In genomic region chr16:87699306-87699692, GRCm38 (mm10) we compare ENCODE assay signal across 8 mouse cellular contexts. TPM values are rescaled to one million over a fixed set of nuclear protein-coding genes. Genes with fewer than 3 reads are reported as not detected.
DNase-seq lines count a peak whose midpoint lies in the region; ATAC-seq lines count a peak whose summit lies in the region.

No protein-coding gene starts in this region.

- H3K9ac ChIP-seq in heart, embryonic 15.5 days: peak overlapping the region; percentile 93
- peak overlapping the region; percentile 94 for H3K9ac ChIP-seq in limb, embryonic 11.5 days (ENCODE audit: low read length)

- H3K4me3 ChIP-seq in heart, embryonic 10.5 days: peak overlapping the region; percentile 94
- H3K4me3 ChIP-seq in heart, embryonic 15.5 days: peak overlapping the region; percentile 93
- peak overlapping the region; percentile 75 for H3K4me3 ChIP-seq in limb, embryonic 11.5 days (ENCODE audit: low read depth, low read length)

- H3K4me1 ChIP-seq in heart, embryonic 10.5 days: peaks cover 50% of the 10 kb centered on the region
- peaks cover 36% of the 10 kb centered on the region for H3K4me1 ChIP-seq in heart, embryonic 15.5 days (replicated peaks)
- no peaks in the 10 kb centered on the region for H3K4me1 ChIP-seq in limb, embryonic 11.5 days (ENCODE audit: control insufficient read depth, insufficient read depth, low read length)

- WGBS in heart, embryonic 10.5 days: under 1% methylated on average over 20 of the region's 20 CpGs
- WGBS in heart, embryonic 15.5 days: under 1% methylated on average over 20 of the region's 20 CpGs
- WGBS in limb, embryonic 11.5 days: under 1% methylated on average over 20 of the region's 20 CpGs

- H3K27me3 ChIP-seq in heart, embryonic 10.5 days (ENCODE audit: insufficient read depth, poor library complexity, severe bottlenecking): peaks cover 10% of the 10 kb centered on the region; the same call in 1 of the 2 replicates
- no peaks in the 10 kb centered on the region for H3K27me3 ChIP-seq in heart, embryonic 15.5 days
- no peaks in the 10 kb centered on the region for H3K27me3 ChIP-seq in limb, embryonic 11.5 days (ENCODE audit: control insufficient read depth, insufficient read depth, low read length)

- ATAC-seq in heart, embryonic 15.5 days (replicated peaks; ENCODE audit: insufficient number of reproducible peaks, insufficient read depth, low FRiP score, low read depth): no peak
- ATAC-seq in limb, embryonic 11.5 days (ENCODE audit: insufficient number of reproducible peaks, low FRiP score, low TSS enrichment, low read depth): no peak

- DNase-seq in heart, embryonic 10.5 days (ENCODE audit: low spot score): no peak
- no peak for DNase-seq in heart, adult 11 months
- DNase-seq in CD8-positive naive resting alpha-beta T cell, adult 2 months (ENCODE audit: low read depth in 2 of 2, low spot score in 2 of 2): peak; percentile 41 to 43
- DNase-seq in c-Kit-positive CD71-positive TER-119-negative erythroid progenitor cells, embryonic 14.5 days (ENCODE audit: low read depth): peak; percentile 40
- peak; percentile 78 for DNase-seq in limb, embryonic 11.5 days (ENCODE audit: low spot score)
- peak; percentile 79 for DNase-seq in neural tube, embryonic 10.5 days (ENCODE audit: extremely low spot score, low spot score)
- no peak for DNase-seq in urinary bladder, postnatal 36 days (ENCODE audit: low spot score in 2 of 2)

- no peaks in the 10 kb centered on the region for H3K36me3 ChIP-seq in heart, embryonic 10.5 days
- no peaks in the 10 kb centered on the region for H3K36me3 ChIP-seq in heart, embryonic 15.5 days
- no peaks in the 10 kb centered on the region for H3K36me3 ChIP-seq in limb, embryonic 11.5 days (ENCODE audit: control insufficient read depth, insufficient read depth, low read length)

- peak overlapping the region; percentile 99 for H3K27ac ChIP-seq in heart, embryonic 10.5 days
- peak overlapping the region; percentile 93 for H3K27ac ChIP-seq in heart, embryonic 15.5 days
- peak overlapping the region; percentile 84 for H3K27ac ChIP-seq in limb, embryonic 11.5 days (replicated peaks; ENCODE audit: low read depth, low read length)

- H3K4me2 ChIP-seq in heart, embryonic 15.5 days: peak overlapping the region; percentile 71
- peak overlapping the region; percentile 77 for H3K4me2 ChIP-seq in limb, embryonic 11.5 days (ENCODE audit: low read depth, severe bottlenecking)

- H3K9me3 ChIP-seq in heart, embryonic 10.5 days: no peaks in the 10 kb centered on the region
- no peaks in the 10 kb centered on the region for H3K9me3 ChIP-seq in heart, embryonic 15.5 days (replicated peaks)
- H3K9me3 ChIP-seq in limb, embryonic 11.5 days (ENCODE audit: control insufficient read depth, low read length): no peaks in the 10 kb centered on the region

RNA-seq across cellular contexts. Expression of gene Bach1, which starts 0.6 kb away (rescaled TPM):
- polyA plus RNA-seq in heart, embryonic 10.5 days (2016; fragmentation: Nextera tagmentation; extraction: Ambion mirVana): 8.5 and 9.4 TPM in 2 replicates
- polyA plus RNA-seq in heart, embryonic 15.5 days (2015; fragmentation: Nextera tagmentation; extraction: Ambion mirVana): 8.1 and 10.2 TPM in 2 replicates
- polyA plus RNA-seq in limb, embryonic 11.5 days (2014; fragmentation: Nextera tagmentation; extraction: Ambion mirVana): 15.9 and 18.4 TPM in 2 replicates

Comparison
In these comparisons a context has a peak if more than half of its experiments do, and no peak if none do; other contexts are left out.
1. DNase-seq: peak in CD8-positive naive resting alpha-beta T cell, adult 2 months (2 of 2), c-Kit-positive CD71-positive TER-119-negative erythroid progenitor cells, embryonic 14.5 days (single experiment), limb, embryonic 11.5 days (single experiment) and neural tube, embryonic 10.5 days (single experiment); none in heart, embryonic 10.5 days (single experiment), heart, adult 11 months (single experiment) and urinary bladder, postnatal 36 days (0 of 2).
2. Peak in every context shown above with its lines, with median percentiles within 50 percentile points of each other: H3K27ac ChIP-seq and H3K4me3 ChIP-seq.